Mouse (Mus musculus) small intestine, adult 2 months (tissue): Measurements from ENCODE around the gene Ap3d1.

Experiments
- CTCF ChIP-seq: fragments of 200-500 bp; IDR thresholded peaks from 2 replicates; pipeline ENCODE4 v1.5.1; 2012; ENCODE audit warnings: low read depth, mild to moderate bottlenecking, control low read depth, inconsistent platforms, low read length, moderate library complexity, mixed read lengths; ENCODE audit not compliant: insufficient replicate concordance, insufficient read length; ENCODE audit errors: extremely low read depth
- POLR2A ChIP-seq: fragments of 200-500 bp; IDR thresholded peaks from 2 replicates; pipeline ENCODE4 v1.6.1; 2012; ENCODE audit warnings: low read depth, mild to moderate bottlenecking, control low read depth, inconsistent platforms, low read length, moderate library complexity

DNA sequence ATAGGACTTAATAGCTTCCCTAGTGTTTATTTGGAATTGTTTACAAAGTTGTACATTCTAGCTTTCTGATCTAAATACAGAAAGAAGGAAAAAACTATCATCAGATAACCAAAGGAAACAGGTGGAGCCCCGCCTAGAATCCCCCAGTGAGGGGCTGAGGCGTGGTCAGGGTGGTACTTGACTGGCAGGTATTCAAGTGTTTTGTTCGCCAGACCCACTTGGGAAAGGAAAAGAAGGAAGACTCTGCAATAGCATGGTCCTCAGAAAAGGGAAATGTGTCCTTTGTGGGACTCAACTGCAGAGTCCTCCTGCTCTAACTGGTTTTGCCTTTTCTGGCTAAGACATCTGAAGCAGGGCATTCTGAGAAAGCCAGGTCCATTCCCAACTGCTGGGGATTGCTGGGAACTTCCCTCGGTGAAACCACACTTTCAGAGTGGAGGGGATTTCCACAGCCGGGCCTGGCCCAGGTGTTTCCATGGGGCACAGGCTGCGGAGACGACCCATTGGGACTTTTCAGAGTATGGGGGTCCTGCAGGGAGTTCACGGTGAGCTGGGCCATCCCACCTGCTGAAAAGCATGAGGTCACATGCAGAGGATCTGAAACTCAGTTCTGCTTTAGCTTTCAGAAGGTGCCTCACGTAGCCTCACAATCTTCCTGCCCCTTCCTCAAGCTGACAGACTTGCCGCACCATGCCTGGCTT, 46.1 kb downstream of the Ap3d1 start:
- TF ChIP-seq CTCF (no peak), POLR2A (no peak)
